Mouse (Mus musculus) embryonic stem cell, embryonic (primary cell): ENCODE measurements around the gene Top2a.

Experiments
- CTCF ChIA-PET, 4 experiments: fragments of 300-600 bp in 2 of 4; fragments of 350-600 bp in 2 of 4; sonication (Branson Sonifier 250); formaldehyde crosslinking; loops; one replicate each; lab custom pipeline; 2022; ENCODE audit warnings: inconsistent platforms in 2 of 4; lab: Charles Lee
- POLR2A ChIA-PET, 4 experiments: fragments of 300-600 bp in 2 of 4; fragments of 350-600 bp in 2 of 4; sonication (Branson Sonifier 250); formaldehyde crosslinking; loops; one replicate each; lab custom pipeline; 2022; ENCODE audit warnings: antibody characterized with exemption in 4 of 4, inconsistent platforms in 1 of 4; lab: Charles Lee

Top2a gene

GRCm38 (mm10) chr11:98966499-98967141 is 57.4 kb downstream of the Top2a start:
- CTCF ChIA-PET, result interaction anchor here (0.5 to 2.5 kb wide), 20 partner anchors 9 to 515 kb away, joined by 3 to 11 read pairs (median 4); partner anchors contain the start of genes Gjd3 (in 1 of the 4), Krt24 (in 1 of the 4) and Rara (in 1 of the 4)
- POLR2A ChIA-PET, result interaction anchor here in 3 of 4 experiments (0.5 to 8.6 kb wide), 19 partner anchors 8 to 59 kb away, joined by 3 to 83 read pairs (median 4); partner anchors contain the start of genes Cdc6 (in 1 of the 3) and Rara (in 1 of the 3)

- ChIA-PET CTCF (interaction anchor here (0.6 to 3.2 kb wide), 14 partner anchors 10 to 290 kb away, joined by 3 to 15 read pairs (median 4); partner anchors contain the start of gene Rara (in 1 of the 4)), POLR2A (interaction anchor here in 3 of 4 experiments (0.5 to 8.6 kb wide), 29 partner anchors 12 to 168 kb away, joined by 3 to 83 read pairs (median 7); partner anchors contain the start of genes Top2a (in 2 of the 3) and Cdc6 (in 1 of the 3))
These were observed 58.4 kb downstream of the Top2a start for GRCm38 (mm10) chr11:98965416-98966077.

GRCm38 (mm10) chr11:98964616-98965415 is 59.2 kb downstream of the Top2a start:
- ChIA-PET POLR2A (interaction anchor here in 2 of 4 experiments (0.5 to 8.6 kb wide), 38 partner anchors 11 to 1355 kb away, joined by 3 to 83 read pairs (median 8); partner anchors contain the start of genes Cdc6 (in 2 of the 2), Rara (in 2 of the 2) and Top2a (in 2 of the 2)), CTCF (interaction anchor here (0.6 to 3.2 kb wide), 19 partner anchors 7 to 946 kb away, joined by 3 to 15 read pairs (median 4); no protein-coding TSS in a partner anchor)

- CTCF ChIA-PET, result interaction anchor here (0.5 to 3.2 kb wide), 29 partner anchors 8 to 246 kb away, joined by 3 to 15 read pairs (median 5); no protein-coding TSS in a partner anchor
- POLR2A ChIA-PET, result interaction anchor here in 3 of 4 experiments (0.6 to 8.6 kb wide), 54 partner anchors 11 to 1356 kb away, joined by 3 to 83 read pairs (median 6); partner anchors contain the start of genes Cdc6 (in 2 of the 3), Rara (in 2 of the 3), Top2a (in 2 of the 3) and Gjd3 (in 1 of the 3)
These were observed 59.8 kb downstream of the Top2a start for GRCm38 (mm10) chr11:98964201-98964615.

GRCm38 (mm10) chr11:98963191-98964021 is 60.6 kb downstream of the Top2a start:
- ChIA-PET CTCF (interaction anchor here (0.5 to 3.2 kb wide), 42 partner anchors 8 to 1969 kb away, joined by 3 to 15 read pairs (median 4); no protein-coding TSS in a partner anchor), POLR2A (interaction anchor here (0.5 to 8.6 kb wide), 66 partner anchors 9 to 1359 kb away, joined by 3 to 83 read pairs (median 5); partner anchors contain the start of genes Cdc6 (in 2 of the 4), Rara (in 2 of the 4), Top2a (in 2 of the 4) and Eif1 (in 1 of the 4))

GRCm38 (mm10) chr11:98962421-98963095 is 61.4 kb downstream of the Top2a start:
- ChIA-PET POLR2A (interaction anchor here (0.5 to 8.6 kb wide), 37 partner anchors 9 to 277 kb away, joined by 3 to 83 read pairs (median 7); partner anchors contain the start of genes Rara (in 1 of the 4), Top2a (in 1 of the 4) and Wipf2 (in 1 of the 4)), CTCF (interaction anchor here (0.5 to 3.2 kb wide), 25 partner anchors 8 to 556 kb away, joined by 3 to 15 read pairs (median 4); no protein-coding TSS in a partner anchor)

- ChIA-PET POLR2A (interaction anchor here in 3 of 4 experiments (0.6 to 8.6 kb wide), 17 partner anchors 8 to 99 kb away, joined by 3 to 71 read pairs (median 4); partner anchors contain the start of genes Cdc6 (in 1 of the 3), Rara (in 1 of the 3) and Wipf2 (in 1 of the 3)), CTCF (interaction anchor here (0.5 to 2.8 kb wide), 8 partner anchors 10 to 557 kb away, joined by 3 to 11 read pairs (median 4); partner anchors contain the start of gene Gjd3 (in 1 of the 4))
These were observed 62.2 kb downstream of the Top2a start for GRCm38 (mm10) chr11:98961766-98962165.

GRCm38 (mm10) chr11:98961051-98961592 is 62.9 kb downstream of the Top2a start:
- ChIA-PET POLR2A (interaction anchor here in 2 of 4 experiments (0.6 to 8.6 kb wide), 14 partner anchors 8 to 88 kb away, joined by 3 to 71 read pairs (median 3); partner anchors contain the start of genes Cdc6 (in 1 of the 2) and Rara (in 1 of the 2)), CTCF (interaction anchor here in 2 of 4 experiments (0.6 to 1.7 kb wide), 4 partner anchors 14 to 243 kb away, joined by 3 to 6 read pairs (median 3); partner anchors contain the start of gene Gjd3 (in 1 of the 2))

GRCm38 (mm10) chr11:98960313-98960906 is 63.6 kb downstream of the Top2a start:
- ChIA-PET POLR2A (interaction anchor here in 3 of 4 experiments (0.9 to 2.7 kb wide), 13 partner anchors 9 to 186 kb away, joined by 3 to 71 read pairs (median 7); partner anchors contain the start of gene Rara (in 1 of the 3)), CTCF (interaction anchor here in 3 of 4 experiments (1.1 to 1.6 kb wide), 4 partner anchors 12 to 174 kb away, joined by 3 to 8 read pairs (median 5); no protein-coding TSS in a partner anchor)

GRCm38 (mm10) chr11:98959437-98960312 is 64.3 kb downstream of the Top2a start:
- ChIA-PET CTCF (interaction anchor here (0.5 to 1.6 kb wide), 15 partner anchors 12 to 173 kb away, joined by 3 to 8 read pairs (median 4); no protein-coding TSS in a partner anchor), POLR2A (interaction anchor here (0.6 to 2.7 kb wide), 52 partner anchors 9 to 1603 kb away, joined by 3 to 71 read pairs (median 5); partner anchors contain the start of genes Gjd3 (in 2 of the 4), Rara (in 2 of the 4), Cdc6 (in 1 of the 4) and Top2a (in 1 of the 4))

GRCm38 (mm10) chr11:98956340-98956739 is 67.6 kb downstream of the Top2a start:
- CTCF ChIA-PET, result interaction anchor here (0.6 to 3.9 kb wide), 10 partner anchors 12 to 959 kb away, joined by 3 to 26 read pairs (median 4); no protein-coding TSS in a partner anchor
- POLR2A ChIA-PET, result interaction anchor here (0.6 to 8.7 kb wide), 14 partner anchors 8 to 267 kb away, joined by 3 to 103 read pairs (median 5); partner anchors contain the start of genes Cdc6 (in 2 of the 4) and Top2a (in 1 of the 4)

- ChIA-PET POLR2A (interaction anchor here (0.6 to 8.7 kb wide), 27 partner anchors 9 to 1441 kb away, joined by 3 to 103 read pairs (median 4); partner anchors contain the start of genes Cdc6 (in 2 of the 4), Gjd3 (in 1 of the 4) and Top2a (in 1 of the 4)), CTCF (interaction anchor here (0.6 to 3.9 kb wide), 15 partner anchors 9 to 959 kb away, joined by 3 to 26 read pairs (median 4); no protein-coding TSS in a partner anchor)
These were observed 68.2 kb downstream of the Top2a start for GRCm38 (mm10) chr11:98955707-98956235.
